8 mouse cellular contexts compared by ENCODE assay signal in genomic region chr2:27887461-27888264, GRCm38 (mm10). TPM values are rescaled to one million over a fixed set of nuclear protein-coding genes. Genes with fewer than 3 reads are reported as not detected.
A peak's percentile ranks its signal among the peaks of the same experiment; 100 is the strongest.
DNase-seq lines count a peak whose midpoint lies in the region; ATAC-seq and TF ChIP-seq lines count a peak whose summit lies in the region.

No protein-coding gene starts in this region.

- H3K79me2 ChIP-seq in liver, adult 2 months (ENCODE audit: control insufficient read depth, insufficient read depth, low read length), result no peaks in the 10 kb centered on the region

- H3K36me3 ChIP-seq in liver, adult 2 months (ENCODE audit: control insufficient read depth, insufficient read depth, low read length), result no peaks in the 10 kb centered on the region
- no peaks in the 10 kb centered on the region for H3K36me3 ChIP-seq in forebrain, embryonic 16.5 days (ENCODE audit: control insufficient read depth, insufficient read depth)
- H3K36me3 ChIP-seq in kidney, embryonic 14.5 days (ENCODE audit: control insufficient read depth, insufficient read depth, low read length), result no peaks in the 10 kb centered on the region
- H3K36me3 ChIP-seq in midbrain, embryonic 12.5 days, result no peaks in the 10 kb centered on the region

- H3K27ac ChIP-seq in liver, adult 2 months (replicated peaks; ENCODE audit: insufficient read depth, low read depth, low read length), result peak overlapping the region; percentile 8
- H3K27ac ChIP-seq in forebrain, embryonic 16.5 days (ENCODE audit: low read length), result no peak overlapping the region
- peak overlapping the region; percentile 52; the same call in 1 of the 2 replicates for H3K27ac ChIP-seq in kidney, embryonic 14.5 days (ENCODE audit: low read depth, low read length)
- H3K27ac ChIP-seq in midbrain, embryonic 12.5 days (replicated peaks), result no peak overlapping the region

- TF ChIP-seq POLR2A in liver, adult 2 months (IDR thresholded peaks at IDR 0.05; ENCODE audit: extremely low read depth, insufficient read depth, low read length), result no peak

- H3K27me3 ChIP-seq in liver, adult 2 months (ENCODE audit: control insufficient read depth, insufficient read depth, low read length), result 0 out of 2 replicates have a peak, but pooled peaks cover 4% of the 10 kb centered on the region
- 0 out of 2 replicates have a peak, but pooled peaks cover 5% of the 10 kb centered on the region for H3K27me3 ChIP-seq in forebrain, embryonic 16.5 days (replicated peaks; ENCODE audit: control insufficient read depth, insufficient read depth, low read length)
- 0 out of 2 replicates have a peak, but pooled peaks cover 3% of the 10 kb centered on the region for H3K27me3 ChIP-seq in kidney, embryonic 14.5 days (ENCODE audit: control insufficient read depth, insufficient read depth, low read length)
- peaks cover 54% of the 10 kb centered on the region for H3K27me3 ChIP-seq in midbrain, embryonic 12.5 days

- peak overlapping the region; percentile 23 for H3K9ac ChIP-seq in liver, adult 2 months (ENCODE audit: low read depth, low read length)
- no peak overlapping the region; the same call in 1 of the 2 replicates for H3K9ac ChIP-seq in forebrain, embryonic 16.5 days (replicated peaks; ENCODE audit: low read depth, low read length)
- peak overlapping the region; percentile 81; the same call in 1 of the 2 replicates for H3K9ac ChIP-seq in kidney, embryonic 14.5 days (ENCODE audit: low read depth, low read length)
- peak overlapping the region; percentile 71; the same call in 1 of the 2 replicates for H3K9ac ChIP-seq in midbrain, embryonic 12.5 days (replicated peaks)

- H3K4me2 ChIP-seq in forebrain, embryonic 16.5 days (ENCODE audit: low read length), result peak overlapping the region; percentile 86
- peak overlapping the region; percentile 94 for H3K4me2 ChIP-seq in kidney, embryonic 14.5 days (replicated peaks; ENCODE audit: low read depth, low read length)
- peak overlapping the region; percentile 95 for H3K4me2 ChIP-seq in midbrain, embryonic 12.5 days (replicated peaks)

- peak overlapping the region; percentile 38 for H3K4me3 ChIP-seq in liver, adult 2 months (ENCODE audit: insufficient read depth, low read depth, low read length)
- peak overlapping the region; percentile 58 for H3K4me3 ChIP-seq in forebrain, embryonic 16.5 days (replicated peaks; ENCODE audit: low read length)
- H3K4me3 ChIP-seq in kidney, embryonic 14.5 days (ENCODE audit: low read length), result peak overlapping the region; percentile 73
- H3K4me3 ChIP-seq in midbrain, embryonic 12.5 days, result peak overlapping the region; percentile 64

- no peak for DNase-seq in liver, adult 2 months (ENCODE audit: extremely low read depth, low read depth, low spot score)
- no peak for DNase-seq in liver
- DNase-seq in cerebellum, postnatal 14 days, result no peak
- no peak for DNase-seq in layer of hippocampus, adult 18-20 months (ENCODE audit: low spot score in 2 of 2)
- DNase-seq in urinary bladder, postnatal 25 days (ENCODE audit: low spot score), result no peak

- no peak for TF ChIP-seq CTCF in liver, adult 2 months (IDR thresholded peaks at IDR 0.05; ENCODE audit: low read depth, low read length)

- 27% methylated on average over 11 of the region's 11 CpGs for WGBS in liver, adult 2 months
- WGBS in forebrain, embryonic 16.5 days, result 27% methylated on average over 11 of the region's 11 CpGs
- WGBS in kidney, embryonic 14.5 days, result 21% methylated on average over 11 of the region's 11 CpGs
- WGBS in midbrain, embryonic 12.5 days, result 23% methylated on average over 11 of the region's 11 CpGs

- H3K4me1 ChIP-seq in liver, adult 2 months (ENCODE audit: control insufficient read depth, insufficient read depth, low read length), result no peaks in the 10 kb centered on the region; the same call in 1 of the 2 replicates
- peaks cover 20% of the 10 kb centered on the region for H3K4me1 ChIP-seq in forebrain, embryonic 16.5 days (replicated peaks; ENCODE audit: control insufficient read depth, insufficient read depth, low read length)
- peaks cover 12% of the 10 kb centered on the region; the same call in 1 of the 2 replicates for H3K4me1 ChIP-seq in kidney, embryonic 14.5 days (ENCODE audit: control insufficient read depth, insufficient read depth, low read length)
- peaks cover 38% of the 10 kb centered on the region for H3K4me1 ChIP-seq in midbrain, embryonic 12.5 days

- ATAC-seq in forebrain, embryonic 16.5 days, result no peak
- no peak for ATAC-seq in kidney, embryonic 14.5 days (ENCODE audit: low FRiP score, low TSS enrichment)
- ATAC-seq in midbrain, embryonic 12.5 days (ENCODE audit: low FRiP score, low read depth), result no peak

- no peaks in the 10 kb centered on the region for H3K9me3 ChIP-seq in forebrain, embryonic 16.5 days (ENCODE audit: control insufficient read depth, low read length)
- no peaks in the 10 kb centered on the region for H3K9me3 ChIP-seq in kidney, embryonic 14.5 days (ENCODE audit: control insufficient read depth, low read length)
- H3K9me3 ChIP-seq in midbrain, embryonic 12.5 days, result no peaks in the 10 kb centered on the region

RNA-seq across cellular contexts. Expression of gene Col5a1, which starts 1.4 kb away (rescaled TPM):
- total RNA-seq in liver, adult 2 months (2014; rRNA removed), result 2.0 and 3.0 TPM in 2 replicates
- 2.0 and 2.1 TPM in 2 replicates for polyA plus RNA-seq in liver, adult 2 months (2012; rRNA removed)
- 4.8 and 8.7 TPM in 2 replicates for polyA plus RNA-seq in forebrain, embryonic 16.5 days (2015; fragmentation: Nextera tagmentation; extraction: Ambion mirVana)
- polyA plus RNA-seq in kidney, embryonic 14.5 days (2014; fragmentation: Nextera tagmentation; extraction: Ambion mirVana), result 41.9 and 42.3 TPM in 2 replicates
- 25.3 and 35.8 TPM in 2 replicates for polyA plus RNA-seq in midbrain, embryonic 12.5 days (2016; fragmentation: Nextera tagmentation; extraction: Ambion mirVana)
- total RNA-seq in layer of hippocampus, adult 18-20 months (2021), result 1 to 10 TPM; 3.3 to 3.7 TPM

Comparison
In these comparisons a context has a peak if more than half of its experiments do, and no peak if none do; other contexts are left out.
1. H3K27ac ChIP-seq: peak in liver, adult 2 months (single experiment) and kidney, embryonic 14.5 days (single experiment); none in forebrain, embryonic 16.5 days (single experiment) and midbrain, embryonic 12.5 days (single experiment).
2. Peak in every context shown above with its lines, with median percentiles within 50 percentile points of each other: H3K4me3 ChIP-seq and H3K4me2 ChIP-seq.